Mouse (Mus musculus) kidney, adult 2 months (tissue): ENCODE measurements around the gene Fbrs.

ENCODE experiments used
- CTCF ChIP-seq: fragments of 200-500 bp; conservative IDR thresholded peaks from 2 replicates; pipeline ENCODE4 v1.5.1; 2011; ENCODE audit warnings: low read depth, mild to moderate bottlenecking, control low read depth, low read length, moderate library complexity, mixed read lengths; ENCODE audit not compliant: insufficient read depth, insufficient read length
- POLR2A ChIP-seq: fragments of 200-500 bp; IDR thresholded peaks from one replicate; pipeline ENCODE4 v1.6.1; 2011; ENCODE audit warnings: low read depth, low read length, control low read depth

- TF ChIP-seq CTCF: no peak
- no peak for TF ChIP-seq POLR2A
Observed at GRCm38 (mm10) chr7:127515846-127516245, 36.8 kb downstream of the Fbrs start.
